Mouse (Mus musculus) heart, embryonic 12.5 days (tissue): Measurements from ENCODE around the gene Itga4. TPM values are rescaled to one million over a fixed set of nuclear protein-coding genes. Genes with fewer than 3 reads are reported as not detected.

Experiments used
- ATAC-seq: fragments of 200-750 bp; cut with Nextera tagmentation; 2 replicates; pipeline ENCODE4 v1.8.0; 2017; ENCODE audit warnings: moderate TSS enrichment, moderate library complexity; ENCODE audit not compliant: insufficient number of reproducible peaks, low FRiP score
- H3K27ac ChIP-seq: fragments of 300-500 bp; sonication (generic); 2 replicates; pipeline ENCODE4 v1.5.1; 2016; ENCODE audit warnings: mild to moderate bottlenecking, moderate library complexity; ENCODE audit not compliant: poor library complexity, severe bottlenecking
- H3K27me3 ChIP-seq: fragments of 300-500 bp; sonication (generic); replicated peaks from 2 replicates; pipeline ENCODE4 v1.6.1; 2016; ENCODE audit warnings: mild to moderate bottlenecking, moderate library complexity
- H3K36me3 ChIP-seq: fragments of 300-500 bp; sonication (generic); 2 replicates; pipeline ENCODE4 v1.6.1; 2016; ENCODE audit warnings: mild to moderate bottlenecking, moderate library complexity
- H3K4me1 ChIP-seq: fragments of 300-500 bp; sonication (generic); replicated peaks from 2 replicates; pipeline ENCODE4 v1.6.1; 2016; ENCODE audit warnings: mild to moderate bottlenecking
- H3K4me2 ChIP-seq: fragments of 300-500 bp; sonication (generic); 2 replicates; pipeline ENCODE4 v1.6.1; 2016; ENCODE audit warnings: mild to moderate bottlenecking, moderate library complexity
- H3K4me3 ChIP-seq: fragments of 300-500 bp; sonication (generic); 2 replicates; pipeline ENCODE4 v1.5.1; 2016; ENCODE audit warnings: mild to moderate bottlenecking
- H3K9ac ChIP-seq: fragments of 300-500 bp; sonication (generic); 2 replicates; pipeline ENCODE4 v1.6.1; 2016; ENCODE audit warnings: mild to moderate bottlenecking, moderate library complexity
- H3K9me3 ChIP-seq: fragments of 300-500 bp; sonication (generic); replicated peaks from 2 replicates; pipeline ENCODE4 v1.6.1; 2016; ENCODE audit warnings: mild to moderate bottlenecking, moderate library complexity
- WGBS: fragments of 180-500 bp; shearing (Covaris S2); methylation state at CpG from one replicate; pipeline ENCODE4 v1.1.7; 2016; 5-methylcytosine and 5-hydroxymethylcytosine counted together
- polyA plus RNA-seq: library from polyadenylated mRNA; unstranded; fragments of >200 nt; fragmentation: Nextera tagmentation; extraction: Ambion mirVana; gene quantifications from 2 replicates; pipeline ENCODE4 v1.2.1, GENCODE M21; 2016

The Itga4 gene
- polyA plus RNA-seq, 1 experiment from 2014 or later, result 9.2 TPM

- H3K27me3 ChIP-seq, result no peaks in the 10 kb centered on the region
- no peak overlapping the region for H3K4me2 ChIP-seq
- no peak for ATAC-seq
- 87% methylated on average over 13 of the region's 13 CpGs for WGBS
- H3K9me3 ChIP-seq, result no peaks in the 10 kb centered on the region
- H3K27ac ChIP-seq, result no peak overlapping the region
- H3K36me3 ChIP-seq, result no peaks in the 10 kb centered on the region; the same call in 1 of the 2 replicates
- no peak overlapping the region for H3K9ac ChIP-seq
- no peaks in the 10 kb centered on the region for H3K4me1 ChIP-seq
- H3K4me3 ChIP-seq, result no peak overlapping the region
Measured at GRCm38 (mm10) chr2:79309454-79310118, 54.4 kb downstream of the Itga4 start.

DNA sequence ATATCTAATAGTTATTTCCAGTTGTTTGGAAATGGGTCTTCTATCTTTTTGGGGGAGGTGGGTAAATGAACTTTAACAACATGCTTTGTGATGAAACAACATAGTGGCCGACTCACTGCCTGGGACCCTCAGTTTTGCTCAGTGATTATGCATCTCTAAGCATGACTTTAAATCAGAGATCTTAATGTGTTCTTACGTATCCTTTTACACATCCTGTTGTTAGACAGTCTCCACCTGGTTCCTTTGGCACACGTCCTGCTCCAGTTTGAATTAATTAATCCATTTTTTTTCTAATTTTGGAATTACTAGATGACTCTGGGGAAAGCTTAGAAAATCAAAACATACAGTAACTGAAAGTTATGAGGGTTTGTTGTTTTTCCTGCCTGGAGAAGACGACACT, 57.3 kb downstream of the Itga4 start:
- H3K27me3 ChIP-seq, result no peaks in the 10 kb centered on the region
- 82% methylated on average over 4 of the region's 4 CpGs for WGBS
- H3K4me1 ChIP-seq, result no peaks in the 10 kb centered on the region
- no peak overlapping the region for H3K4me2 ChIP-seq
- no peak for ATAC-seq
- H3K9ac ChIP-seq, result no peak overlapping the region
- no peak overlapping the region for H3K27ac ChIP-seq
- no peak overlapping the region for H3K4me3 ChIP-seq
- H3K36me3 ChIP-seq, result no peaks in the 10 kb centered on the region
- H3K9me3 ChIP-seq, result no peaks in the 10 kb centered on the region

GRCm38 (mm10) chr2:79315108-79315507, 59.9 kb downstream of the Itga4 start:
- Histone ChIP-seq H3K4me3 (no peak overlapping the region), H3K9me3 (no peaks in the 10 kb centered on the region; the same call in 1 of the 2 replicates), H3K27me3 (no peaks in the 10 kb centered on the region), H3K4me2 (no peak overlapping the region), H3K36me3 (0 out of 2 replicates have a peak, but pooled peaks cover 3% of the 10 kb centered on the region), H3K9ac (no peak overlapping the region), H3K4me1 (no peaks in the 10 kb centered on the region), H3K27ac (no peak overlapping the region)
- WGBS, result 75% methylated on average over 4 of the region's 4 CpGs
- ATAC-seq, result no peak

- no peaks in the 10 kb centered on the region for H3K4me1 ChIP-seq
- H3K4me2 ChIP-seq, result no peak overlapping the region
- H3K27ac ChIP-seq, result no peak overlapping the region
- H3K27me3 ChIP-seq, result no peaks in the 10 kb centered on the region
- H3K9ac ChIP-seq, result no peak overlapping the region
- WGBS, result 88% methylated on average over 9 of the region's 9 CpGs
- H3K36me3 ChIP-seq, result 0 out of 2 replicates have a peak, but pooled peaks cover 3% of the 10 kb centered on the region
- H3K4me3 ChIP-seq, result no peak overlapping the region
- ATAC-seq, result no peak
- no peaks in the 10 kb centered on the region; the same call in 1 of the 2 replicates for H3K9me3 ChIP-seq
Measured at GRCm38 (mm10) chr2:79316182-79316880, 61.1 kb downstream of the Itga4 start.

DNA sequence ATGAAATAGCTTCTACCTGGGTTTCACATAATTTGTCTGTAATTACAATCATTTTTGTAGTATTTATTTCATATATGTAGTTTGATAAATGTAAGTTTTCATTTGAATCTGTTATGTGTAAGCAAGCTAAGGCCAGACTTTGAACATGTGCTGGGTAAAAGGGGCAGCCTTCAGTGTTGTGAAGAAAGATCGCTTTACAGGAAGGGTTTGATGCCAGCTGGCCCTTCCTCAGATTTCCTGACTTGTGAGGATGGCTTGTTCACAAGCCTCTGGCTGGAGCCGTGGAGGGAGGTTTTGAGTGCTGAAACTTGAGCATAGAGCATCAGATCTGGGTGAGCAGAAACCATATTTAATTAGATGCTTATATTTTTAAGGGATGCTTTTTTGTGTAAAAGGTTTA, 72.9 kb downstream of the Itga4 start:
- H3K9me3 ChIP-seq, result no peaks in the 10 kb centered on the region
- H3K4me2 ChIP-seq, result no peak overlapping the region
- no peaks in the 10 kb centered on the region for H3K27me3 ChIP-seq
- WGBS, result 61% methylated on average over 2 of the region's 2 CpGs
- no peak overlapping the region for H3K9ac ChIP-seq
- H3K4me3 ChIP-seq, result no peak overlapping the region
- H3K4me1 ChIP-seq, result no peaks in the 10 kb centered on the region
- no peak overlapping the region for H3K27ac ChIP-seq
- no peaks in the 10 kb centered on the region; the same call in 1 of the 2 replicates for H3K36me3 ChIP-seq
- no peak for ATAC-seq

- Histone ChIP-seq H3K36me3 (no peaks in the 10 kb centered on the region), H3K27ac (no peak overlapping the region), H3K4me2 (no peak overlapping the region), H3K4me3 (no peak overlapping the region), H3K4me1 (no peaks in the 10 kb centered on the region), H3K27me3 (no peaks in the 10 kb centered on the region), H3K9ac (no peak overlapping the region), H3K9me3 (no peaks in the 10 kb centered on the region)
- no peak for ATAC-seq
Measured at GRCm38 (mm10) chr2:79334661-79335060, 79.4 kb downstream of the Itga4 start.

GRCm38 (mm10) chr2:79336141-79336540, 80.9 kb downstream of the Itga4 start:
- Histone ChIP-seq H3K9ac (no peak overlapping the region), H3K4me3 (no peak overlapping the region), H3K27ac (no peak overlapping the region), H3K9me3 (no peaks in the 10 kb centered on the region), H3K36me3 (no peaks in the 10 kb centered on the region), H3K27me3 (no peaks in the 10 kb centered on the region), H3K4me1 (no peaks in the 10 kb centered on the region), H3K4me2 (no peak overlapping the region)
- no peak for ATAC-seq
- WGBS, result 47% methylated on average over 1 of the region's 1 CpGs

- Histone ChIP-seq H3K4me3 (no peak overlapping the region), H3K9me3 (no peaks in the 10 kb centered on the region), H3K4me2 (no peak overlapping the region), H3K27ac (no peak overlapping the region), H3K9ac (no peak overlapping the region), H3K36me3 (no peaks in the 10 kb centered on the region), H3K27me3 (no peaks in the 10 kb centered on the region), H3K4me1 (no peaks in the 10 kb centered on the region)
- 80% methylated on average over 1 of the region's 1 CpGs for WGBS
- no peak for ATAC-seq
Measured at GRCm38 (mm10) chr2:79339003-79339402, 83.8 kb downstream of the Itga4 start.

GRCm38 (mm10) chr2:79343115-79343514, 87.9 kb downstream of the Itga4 start:
- Histone ChIP-seq H3K27ac (no peak overlapping the region), H3K4me2 (no peak overlapping the region), H3K36me3 (no peaks in the 10 kb centered on the region), H3K27me3 (no peaks in the 10 kb centered on the region), H3K9me3 (no peaks in the 10 kb centered on the region), H3K4me3 (no peak overlapping the region), H3K4me1 (no peaks in the 10 kb centered on the region), H3K9ac (no peak overlapping the region)
- no peak for ATAC-seq
- WGBS, result 82% methylated on average over 8 of the region's 8 CpGs

GRCm38 (mm10) chr2:79351179-79352099, 96.2 kb downstream of the Itga4 start:
- Histone ChIP-seq H3K4me1 (no peaks in the 10 kb centered on the region), H3K27me3 (no peaks in the 10 kb centered on the region), H3K4me2 (no peak overlapping the region), H3K4me3 (no peak overlapping the region), H3K9ac (no peak overlapping the region), H3K9me3 (no peaks in the 10 kb centered on the region), H3K36me3 (no peaks in the 10 kb centered on the region), H3K27ac (no peak overlapping the region)
- 79% methylated on average over 6 of the region's 6 CpGs for WGBS
- ATAC-seq, result no peak
